Mouse (Mus musculus): ENCODE measurements around the gene Rpl3. TPM values are rescaled to one million over a fixed set of nuclear protein-coding genes. Genes with fewer than 3 reads are reported as not detected.
"Not testable (repeated sequence)": the region's sequence is repeated elsewhere in the genome, so short reads cannot be mapped to it uniquely, and the experiment has no call there.

Rpl3 gene
- 2,920 and 3,083 TPM in 2 replicates for total RNA-seq (2017)

DNA sequence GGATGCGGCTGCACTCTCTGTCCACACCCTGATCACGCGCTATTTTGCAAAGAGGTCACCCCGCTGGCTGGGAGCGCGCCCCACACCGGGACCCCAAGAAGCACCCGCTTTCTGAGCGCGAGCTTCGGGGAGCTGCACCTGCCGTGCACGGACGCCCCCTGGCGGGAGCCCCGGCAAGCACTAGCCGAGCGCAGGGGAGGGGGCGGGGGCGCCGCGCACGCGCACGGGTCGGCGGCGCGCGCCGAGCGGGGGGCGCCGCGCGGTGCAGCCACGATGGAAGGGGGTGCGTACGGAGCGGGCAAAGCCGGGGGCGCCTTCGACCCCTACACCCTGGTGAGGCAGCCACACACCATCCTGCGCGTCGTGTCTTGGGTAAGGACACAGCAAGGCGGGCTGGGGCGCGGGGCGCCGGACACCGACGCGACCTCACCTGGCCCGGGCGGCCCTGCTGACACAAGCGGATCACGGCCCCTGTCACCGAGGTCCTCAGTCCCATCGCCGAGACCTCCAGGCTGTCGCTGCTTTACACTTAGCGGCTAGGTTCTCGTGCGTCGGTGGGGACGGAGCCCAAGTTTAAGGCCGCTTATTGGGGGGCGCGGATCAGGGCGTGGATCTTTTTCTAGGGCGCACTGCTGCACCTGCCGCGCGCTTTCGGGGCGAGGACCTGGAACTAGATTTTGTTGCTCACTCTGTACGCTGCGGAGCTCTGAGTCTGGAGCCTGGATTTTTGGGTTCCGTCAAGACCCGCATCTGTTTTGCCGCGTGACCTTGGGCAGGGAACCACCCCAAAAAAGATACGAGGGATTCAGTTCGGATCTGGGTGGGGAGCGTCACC, at the start of gene Rpl3, which contains the start of gene Syngr1:
Rpl3 (minus strand) TSS at position 748 of the 835 bp plus-strand sequence.
Syngr1 (plus strand) TSS at position 214 of the 835 bp plus-strand sequence.
- ATAC-seq (replicated peaks; ENCODE audit: low read depth, poor library complexity, severe bottlenecking) = peak; percentile 73

DNA sequence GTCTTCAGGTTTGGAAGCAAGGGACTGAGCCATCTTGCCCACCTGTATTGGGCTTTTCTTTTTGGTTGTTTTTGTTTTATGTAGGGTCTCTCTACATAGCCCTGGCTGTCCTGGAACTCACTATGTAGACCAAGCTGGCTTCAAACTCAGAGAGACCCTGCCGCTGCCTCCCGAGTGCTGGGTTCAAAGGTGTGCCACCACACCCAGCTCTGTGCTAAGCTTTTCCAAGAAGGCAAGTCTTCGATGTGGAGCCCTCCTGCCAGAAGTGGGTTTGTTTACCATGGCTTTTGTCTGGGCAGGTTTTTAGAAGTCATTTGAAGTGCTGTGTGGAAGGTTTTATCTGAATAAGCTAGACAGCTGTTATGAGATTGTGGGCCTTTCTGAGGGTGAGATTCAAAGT, 49.2 kb upstream of the Rpl3 start:
- ATAC-seq (replicated peaks; ENCODE audit: low read depth, poor library complexity, severe bottlenecking) = no peak

DNA sequence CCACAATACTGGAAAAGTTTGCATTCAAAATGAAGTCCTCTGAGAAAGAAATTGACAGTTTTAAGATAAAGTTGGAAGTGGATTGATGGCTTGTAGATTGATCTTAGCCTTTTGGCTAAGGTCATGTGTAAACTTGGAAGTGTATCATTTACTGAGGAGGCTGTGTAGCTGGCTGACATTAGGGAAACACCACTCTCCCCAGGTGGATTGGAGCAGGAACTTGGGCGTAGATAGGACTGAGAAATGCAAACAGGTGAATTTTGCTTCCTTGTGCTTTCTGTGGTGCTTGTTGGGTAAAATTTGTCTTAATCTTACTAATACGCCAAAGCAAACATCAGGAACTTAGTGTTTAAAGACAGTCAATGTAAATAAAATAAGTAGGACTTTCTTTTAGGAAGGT, 48.6 kb upstream of the Rpl3 start:
- no peak for ATAC-seq (replicated peaks; ENCODE audit: low read depth, poor library complexity, severe bottlenecking)

DNA sequence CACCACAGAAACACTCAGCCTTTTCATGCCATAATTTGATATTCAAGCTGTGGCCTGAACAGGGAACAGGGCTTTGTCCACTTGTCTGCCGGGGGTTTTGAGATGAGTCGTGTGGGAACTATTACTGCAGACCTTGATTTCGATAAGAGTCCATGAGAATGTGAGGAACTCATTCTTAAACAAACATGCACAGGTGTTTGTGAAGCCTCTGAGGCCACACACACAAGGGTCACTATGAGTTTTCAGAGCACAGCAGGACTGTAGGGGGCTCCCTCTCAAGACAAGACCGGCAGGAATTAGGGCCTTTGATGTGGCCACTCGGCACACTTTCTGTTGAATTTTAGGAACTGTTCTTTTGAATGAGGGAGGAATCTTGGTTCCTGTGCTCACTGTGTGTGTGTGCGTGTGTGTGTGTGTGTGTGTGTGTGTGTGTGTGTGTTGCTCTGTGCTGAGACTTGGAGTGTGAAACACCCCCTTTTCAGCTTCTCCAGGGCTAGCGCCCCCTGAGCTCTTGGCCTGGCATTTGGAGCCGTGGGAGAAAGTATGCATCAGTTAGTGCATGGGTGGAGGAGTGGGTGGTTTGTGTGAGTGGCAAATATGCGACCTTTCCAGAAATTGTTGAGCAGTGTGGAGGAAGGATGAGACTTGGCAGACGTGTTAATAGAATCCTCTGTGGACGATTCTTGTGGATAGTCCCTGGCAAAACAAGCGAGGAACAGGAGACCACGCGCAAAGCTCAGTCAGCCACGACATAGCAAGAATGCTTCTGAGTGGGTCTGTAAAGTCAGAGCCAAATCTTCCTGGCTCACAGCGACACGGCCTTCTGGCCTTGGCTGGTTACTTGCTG, 46.5 kb upstream of the Rpl3 start:
- no peak for ATAC-seq (replicated peaks; ENCODE audit: low read depth, poor library complexity, severe bottlenecking)

DNA sequence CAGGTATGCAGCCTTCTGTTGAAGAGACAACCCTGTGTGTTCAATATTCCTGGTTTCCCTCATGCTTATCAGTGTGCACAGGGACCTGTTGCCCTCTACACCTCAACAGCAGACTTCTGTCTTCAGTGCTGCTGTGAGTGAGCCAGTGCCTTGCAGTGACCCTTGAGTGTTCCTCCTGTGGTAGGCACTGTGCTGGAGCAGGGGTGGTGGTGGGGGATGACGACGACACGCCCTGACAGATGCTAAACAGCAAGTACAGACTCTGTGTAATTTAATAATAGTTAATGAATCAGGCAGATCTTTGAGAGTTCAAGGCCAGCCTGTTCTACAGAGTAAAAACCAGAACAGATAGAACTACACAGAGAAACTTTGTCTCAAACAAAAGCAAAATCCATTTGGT, 45.0 kb upstream of the Rpl3 start:
- ATAC-seq (replicated peaks; ENCODE audit: low read depth, poor library complexity, severe bottlenecking) = no peak

DNA sequence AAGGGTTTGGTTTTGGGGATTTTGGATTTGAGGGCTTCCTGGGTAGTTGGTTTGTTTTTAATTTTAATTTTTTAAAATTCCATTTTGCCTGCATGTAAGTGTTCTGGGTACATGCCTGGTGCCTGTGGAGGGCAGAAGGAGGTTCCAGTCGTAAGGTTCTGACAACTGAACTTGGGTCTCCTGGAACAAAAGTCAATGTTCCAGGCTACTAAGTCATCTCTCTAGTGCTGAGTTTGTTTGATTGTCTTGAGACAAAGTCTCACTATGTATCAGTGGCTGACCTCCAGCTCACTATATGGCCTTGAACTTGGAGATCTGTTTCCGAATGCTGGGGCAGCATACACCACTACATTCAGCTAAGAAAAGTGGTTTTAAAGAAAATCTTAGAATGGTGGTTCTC, 43.8 kb upstream of the Rpl3 start:
- ATAC-seq (replicated peaks; ENCODE audit: low read depth, poor library complexity, severe bottlenecking) = no peak

DNA sequence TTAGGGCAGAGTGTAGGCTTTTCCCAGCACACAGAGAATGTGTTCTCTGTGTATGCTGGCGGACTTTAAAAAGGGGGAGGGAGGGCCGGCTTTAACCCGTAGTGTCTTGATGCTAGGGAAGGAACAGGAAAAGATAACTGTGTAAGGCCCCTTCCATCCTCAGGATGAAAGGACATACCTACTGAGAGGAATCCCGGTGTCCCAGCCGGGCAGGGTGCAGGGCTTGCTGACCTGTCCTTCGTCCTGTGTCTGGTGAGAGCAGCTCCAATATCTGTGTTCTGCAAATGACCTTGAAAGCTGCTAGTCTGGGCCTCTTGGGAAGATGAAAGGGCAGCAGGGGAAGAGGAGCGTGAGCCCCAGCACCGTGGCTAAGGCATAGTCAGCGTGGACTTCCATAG, 42.8 kb upstream of the Rpl3 start:
- no peak for ATAC-seq (replicated peaks; ENCODE audit: low read depth, poor library complexity, severe bottlenecking)

DNA sequence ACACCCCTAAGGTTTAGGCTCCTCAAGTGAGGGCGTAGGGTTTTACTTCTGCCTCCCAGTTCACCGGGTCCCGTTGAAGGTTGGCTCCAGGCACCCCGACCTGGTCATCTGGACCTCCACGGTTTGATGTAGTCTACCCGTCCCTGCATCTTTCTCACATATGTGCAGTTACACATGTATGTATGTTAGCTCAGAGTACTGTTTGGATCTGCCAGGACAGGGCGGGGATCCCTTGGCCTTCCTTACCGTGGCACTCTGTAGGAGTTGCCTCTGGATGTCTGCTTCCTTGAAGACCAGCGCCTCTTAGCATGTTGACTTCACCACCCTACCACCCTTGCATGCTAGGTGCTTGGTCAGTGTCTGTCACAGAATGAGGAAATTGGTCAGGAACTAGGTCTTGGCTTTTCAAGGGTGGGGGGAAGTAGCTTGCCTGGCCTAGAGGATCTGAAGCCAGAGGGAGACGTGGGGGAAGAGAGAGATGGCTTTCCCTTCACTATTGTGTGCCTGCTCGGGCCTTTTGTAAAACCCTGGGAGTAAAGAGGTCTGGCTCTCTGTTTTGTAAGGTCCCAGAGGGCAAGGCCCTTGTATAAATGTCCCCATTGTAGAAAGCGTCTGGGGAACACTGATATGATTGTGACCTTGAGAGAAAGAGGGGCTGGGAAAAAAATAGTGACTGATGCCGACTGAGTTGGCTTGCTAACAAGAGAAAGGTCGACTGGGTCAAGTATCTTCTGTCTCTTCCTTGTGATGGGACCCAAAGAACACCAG, 42.2 kb upstream of the Rpl3 start:
- ATAC-seq (replicated peaks; ENCODE audit: low read depth, poor library complexity, severe bottlenecking) = peak; percentile 46

DNA sequence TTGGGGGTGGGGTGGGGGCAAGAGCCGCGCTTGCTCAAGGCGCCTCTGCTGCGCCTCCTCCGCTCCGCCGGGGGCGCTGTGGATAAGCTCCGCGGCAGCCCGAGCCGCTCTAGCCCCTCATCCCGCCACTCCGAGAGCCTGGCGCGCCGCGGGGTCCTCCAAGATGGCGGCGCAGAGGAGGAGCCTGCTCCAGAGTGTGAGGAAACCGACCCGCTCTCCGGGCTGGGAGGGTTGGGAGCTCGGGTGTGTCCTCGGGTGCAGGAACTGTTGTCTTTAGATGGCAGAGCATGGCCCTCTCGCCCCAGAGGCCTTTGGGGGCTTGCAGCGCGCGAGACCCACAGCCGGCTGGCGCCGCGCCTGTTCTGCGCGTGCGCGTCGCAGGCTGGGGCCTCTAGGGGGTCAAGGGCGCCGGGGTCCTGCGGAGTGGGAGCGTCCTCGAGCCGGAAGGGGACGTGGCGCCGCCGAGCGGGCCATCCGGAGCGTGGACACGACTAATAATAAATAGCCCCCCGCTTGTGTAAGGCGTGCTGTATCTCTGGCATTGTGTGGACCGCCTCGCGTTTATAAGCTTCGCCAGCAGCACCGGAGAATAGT, 41.4 kb upstream of the Rpl3 start, which contains the start of gene Tab1:
Tab1 (plus strand) TSS at position 135 of the 594 bp plus-strand sequence.
- peak; percentile 81 for ATAC-seq (replicated peaks; ENCODE audit: low read depth, poor library complexity, severe bottlenecking)

DNA sequence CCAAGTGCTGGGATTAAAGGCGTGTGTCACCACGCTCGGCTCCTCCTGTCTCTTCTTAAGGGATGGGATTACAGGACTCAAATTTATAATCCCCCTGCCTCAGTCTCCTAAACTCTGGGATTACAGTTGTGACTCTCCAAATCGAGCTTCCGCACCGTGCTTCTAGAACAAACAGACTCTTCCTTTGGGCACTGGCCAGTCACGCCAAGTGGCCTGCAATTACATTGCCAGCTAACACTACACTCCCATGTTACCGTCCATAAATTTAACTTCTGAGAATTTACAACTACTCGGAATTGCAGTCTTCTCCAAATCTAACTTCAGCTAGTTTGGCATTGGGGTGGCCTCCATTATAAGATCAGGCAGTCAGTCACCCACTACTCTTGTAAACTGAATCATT, 40.8 kb upstream of the Rpl3 start:
- no peak for ATAC-seq (replicated peaks; ENCODE audit: low read depth, poor library complexity, severe bottlenecking)

DNA sequence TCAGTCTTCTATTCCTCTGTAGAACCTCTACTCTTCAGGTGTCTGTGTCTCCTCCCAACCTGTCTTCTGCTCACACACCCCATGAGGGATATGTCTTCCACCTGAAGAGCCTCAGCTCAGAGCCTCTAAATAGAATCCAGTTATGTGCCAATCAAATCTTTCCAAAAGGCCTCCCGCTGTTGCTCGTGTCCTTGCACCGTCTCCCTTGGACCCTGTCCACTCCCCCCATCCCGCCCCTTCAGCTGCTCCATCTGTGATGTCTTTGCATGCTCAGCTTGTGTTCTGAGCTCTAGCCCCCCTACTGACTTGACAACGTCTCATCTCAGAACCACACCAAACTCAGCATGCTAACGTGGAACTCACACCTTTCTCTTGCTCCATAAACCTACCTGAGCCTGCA, 39.8 kb upstream of the Rpl3 start:
- no peak for ATAC-seq (replicated peaks; ENCODE audit: low read depth, poor library complexity, severe bottlenecking)

DNA sequence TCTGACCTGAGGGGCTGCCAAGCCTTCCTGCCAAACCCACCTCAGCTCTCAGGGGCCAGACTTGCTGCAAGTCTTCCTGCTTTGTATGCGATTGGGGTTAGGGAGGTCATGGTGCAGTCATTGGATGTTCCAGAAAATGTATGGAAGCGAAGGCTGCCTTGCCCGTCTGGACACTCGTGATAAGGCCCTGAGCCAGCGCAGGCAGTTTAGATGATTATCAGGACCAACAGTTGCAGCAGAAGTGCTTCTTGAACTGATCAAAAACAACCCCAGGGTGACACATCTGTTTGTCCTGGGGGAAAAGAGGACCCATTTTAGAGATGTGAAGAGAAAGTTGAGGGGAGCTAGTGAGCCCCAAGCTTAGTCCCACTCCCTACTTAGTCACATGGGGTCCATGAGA, 39.0 kb upstream of the Rpl3 start:
- ATAC-seq (replicated peaks; ENCODE audit: low read depth, poor library complexity, severe bottlenecking) = no peak

DNA sequence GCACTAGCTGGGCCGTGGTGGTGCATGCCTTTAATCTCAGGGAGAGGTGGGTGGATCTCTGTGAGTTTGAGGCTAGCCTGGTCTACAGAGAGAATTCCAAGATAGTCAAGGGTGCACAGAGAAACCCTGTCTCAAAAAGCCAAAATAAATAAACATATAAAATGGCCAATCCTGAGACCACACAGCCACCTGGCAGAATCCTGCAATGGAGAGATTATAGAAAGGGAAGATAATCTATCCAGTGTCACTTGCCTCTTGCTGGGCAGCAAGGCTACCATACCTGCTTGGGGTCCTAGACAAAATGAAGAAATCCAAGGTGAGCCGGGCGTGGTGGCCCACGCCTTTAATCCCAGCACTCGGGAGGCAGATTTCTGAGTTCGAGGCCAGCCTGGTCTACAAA, 38.3 kb upstream of the Rpl3 start:
- ATAC-seq (replicated peaks; ENCODE audit: low read depth, poor library complexity, severe bottlenecking) = no peak

DNA sequence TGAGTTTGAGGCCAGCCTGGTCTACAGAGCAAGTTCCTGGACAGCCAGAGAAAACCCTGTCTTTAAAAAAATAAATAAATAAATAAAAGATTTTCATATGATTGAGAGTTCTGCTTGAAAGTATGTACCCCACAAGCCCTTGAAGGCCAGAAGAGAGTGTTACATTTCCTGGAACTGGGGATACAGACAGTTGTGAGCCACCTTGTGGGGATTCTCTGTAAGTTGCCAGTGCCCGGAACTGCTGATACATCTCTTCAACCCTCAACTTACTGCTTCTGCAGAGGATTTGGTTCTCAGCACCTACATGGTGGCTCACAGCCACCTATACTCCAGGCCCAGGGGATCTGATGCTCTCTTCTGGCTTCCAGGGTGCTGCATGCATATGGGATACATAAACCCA, 35.5 kb upstream of the Rpl3 start:
- peak; percentile 87 for ATAC-seq (replicated peaks; ENCODE audit: low read depth, poor library complexity, severe bottlenecking)

DNA sequence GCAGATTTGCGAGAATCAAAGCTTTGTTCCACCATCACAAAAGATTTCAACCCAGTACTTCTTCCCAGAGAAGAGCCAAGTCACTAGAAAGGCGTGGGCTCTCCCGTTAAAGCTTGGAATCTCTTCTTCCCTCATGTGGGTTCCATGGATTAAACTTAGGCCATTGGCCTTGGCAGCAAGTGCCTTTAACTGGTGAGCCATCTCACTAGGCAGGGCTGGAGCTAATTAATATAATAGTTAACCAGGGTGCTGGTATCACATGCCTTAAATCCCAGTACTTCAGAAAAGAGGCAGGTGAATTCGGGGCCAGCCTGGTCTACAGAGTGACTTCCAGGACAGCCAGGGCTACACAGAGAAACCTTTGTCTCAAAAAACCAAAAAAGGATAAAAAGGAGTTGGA, 33.0 kb upstream of the Rpl3 start:
- no peak for ATAC-seq (replicated peaks; ENCODE audit: low read depth, poor library complexity, severe bottlenecking)

DNA sequence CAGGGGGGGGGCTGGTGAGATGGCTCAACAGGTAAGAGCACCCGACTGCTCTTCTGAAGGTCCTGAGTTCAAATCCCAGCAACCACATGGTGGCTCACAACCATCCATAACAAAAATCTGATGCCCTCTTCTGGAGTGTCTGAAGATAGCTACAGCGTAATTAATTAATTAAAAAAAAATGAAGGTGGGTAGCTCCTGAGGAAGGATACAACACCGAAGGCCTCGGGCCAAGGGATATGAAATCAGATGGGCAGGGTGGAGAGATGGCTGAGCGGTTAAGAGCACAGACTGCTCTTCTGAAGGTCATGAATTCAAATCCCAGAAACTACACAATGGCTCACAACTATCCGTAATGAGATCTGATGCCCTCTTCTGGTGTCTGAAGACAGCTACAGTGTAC, 30.8 kb upstream of the Rpl3 start:
- ATAC-seq (replicated peaks; ENCODE audit: low read depth, poor library complexity, severe bottlenecking) = not testable (repeated sequence)

DNA sequence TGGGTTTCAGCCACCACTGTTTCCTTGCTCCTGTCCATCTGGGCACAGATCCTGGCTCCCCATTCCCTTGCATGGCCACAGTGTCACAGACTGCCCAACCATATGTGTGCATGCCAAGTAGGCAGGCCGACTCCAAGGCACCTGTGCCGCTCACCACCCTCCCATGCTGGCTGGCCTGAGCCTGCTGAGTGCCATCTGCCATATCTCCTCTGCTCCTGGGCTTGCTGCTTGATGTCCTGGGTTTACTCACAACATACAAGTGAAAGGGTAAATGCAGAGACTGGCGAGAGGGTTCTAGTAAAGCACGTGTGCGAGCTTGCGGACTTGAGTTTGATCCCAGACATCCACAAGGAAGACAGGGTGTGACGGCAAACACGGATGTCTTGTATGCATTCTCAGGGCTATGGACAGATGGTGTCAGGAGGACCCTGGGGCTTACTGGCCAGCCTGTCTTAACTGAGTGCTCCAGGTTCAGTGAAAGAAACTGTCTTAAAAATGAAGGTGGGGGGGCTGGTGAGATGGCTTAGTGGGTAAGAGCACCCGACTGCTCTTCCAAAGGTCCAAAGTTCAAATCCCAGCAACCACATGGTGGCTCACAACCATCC, 30.2 kb upstream of the Rpl3 start:
- no peak for ATAC-seq (replicated peaks; ENCODE audit: low read depth, poor library complexity, severe bottlenecking)

DNA sequence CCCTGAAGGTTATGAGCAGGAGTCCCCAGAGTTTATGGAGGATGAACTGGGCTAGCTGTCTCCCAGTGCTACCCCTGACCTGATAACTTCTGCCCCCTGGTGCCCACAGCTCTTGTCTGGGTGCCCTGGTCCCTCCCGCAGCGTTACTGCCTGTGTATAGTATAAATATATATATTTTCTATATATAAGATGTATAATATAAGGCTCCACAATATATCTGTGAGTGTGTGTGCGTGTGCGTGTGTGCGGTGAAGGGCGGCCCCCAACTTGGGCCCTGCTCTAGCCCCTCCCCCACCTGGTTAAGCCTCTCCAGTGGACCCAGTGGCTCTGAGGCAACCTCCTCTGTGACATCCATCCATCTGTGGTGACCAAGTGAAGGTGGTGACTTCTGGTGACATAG, 27.4 kb upstream of the Rpl3 start:
- no peak for ATAC-seq (replicated peaks; ENCODE audit: low read depth, poor library complexity, severe bottlenecking)

DNA sequence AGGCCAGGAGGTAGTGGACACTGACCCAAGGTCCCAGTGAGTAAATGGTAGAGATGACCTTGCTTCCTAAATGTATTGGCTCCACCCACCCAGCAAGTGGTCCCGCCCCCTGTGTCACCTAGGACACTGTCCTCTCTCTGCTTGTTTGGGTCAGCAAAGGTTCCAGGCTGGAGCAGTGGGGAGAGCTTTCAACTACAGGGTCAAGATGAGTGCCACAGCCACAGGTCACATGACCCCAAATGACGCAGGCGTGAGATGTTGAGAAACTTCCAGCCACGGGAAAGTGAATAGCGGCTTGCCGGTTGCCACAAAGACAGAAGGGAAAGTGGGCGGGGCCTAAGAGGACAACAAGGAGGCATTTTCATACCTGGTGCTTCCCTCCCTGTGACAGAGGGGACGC, 25.5 kb upstream of the Rpl3 start:
- peak; percentile 42 for ATAC-seq (replicated peaks; ENCODE audit: low read depth, poor library complexity, severe bottlenecking)

All from common myeloid progenitor, adult 5-6 weeks (primary cell).